Mouse (Mus musculus): ENCODE measurements around the gene Prss32.

DNA sequence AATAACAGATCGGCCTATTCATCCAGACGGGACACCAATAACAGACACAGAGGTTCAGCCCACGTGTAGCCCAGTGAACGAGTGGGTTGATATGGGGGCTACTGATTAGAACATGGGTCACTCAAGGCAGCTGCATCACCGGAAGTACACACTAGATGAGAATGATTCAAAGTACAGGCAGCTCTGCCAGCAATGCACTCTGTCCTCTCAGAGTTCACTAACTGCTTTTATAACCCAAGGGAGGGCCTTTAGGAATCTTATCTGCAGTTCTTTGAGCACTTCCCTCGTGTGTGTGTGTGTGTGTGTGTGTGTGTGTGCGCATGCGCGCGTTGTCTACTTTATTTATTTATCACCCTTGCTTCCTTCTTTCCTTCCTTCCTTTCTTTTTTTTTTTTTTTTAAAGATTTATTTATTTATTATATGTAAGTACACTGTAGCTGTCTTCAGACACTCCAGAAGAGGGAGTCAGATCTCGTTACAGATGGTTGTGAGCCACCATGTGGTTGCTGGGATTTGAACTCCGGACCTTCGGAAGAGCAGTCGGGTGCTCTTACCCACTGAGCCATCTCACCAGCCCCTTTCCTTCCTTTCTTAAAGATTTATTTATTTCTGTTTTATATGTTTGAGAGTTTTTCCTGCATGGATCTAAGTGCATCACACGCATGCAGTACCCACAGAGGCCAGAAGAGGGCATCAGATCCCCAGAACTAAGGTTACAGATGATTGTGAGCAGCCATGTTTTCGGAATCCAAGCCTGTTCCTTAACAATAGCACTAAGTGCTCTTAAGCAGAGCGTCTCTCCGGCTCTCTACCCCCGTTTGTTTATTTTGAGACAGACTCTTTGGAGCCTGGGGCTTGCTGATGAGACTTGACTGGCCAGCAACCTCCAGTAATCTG lies 7.4 kb downstream of the Prss32 start:
- TF ChIP-seq CTCF (IDR thresholded peaks at IDR 0.05; ENCODE audit: extremely low read depth, insufficient read length, insufficient replicate concordance, low read depth, low read length) (peak; percentile 23; the same call in 1 of the 2 replicates), POLR2A (IDR thresholded peaks at IDR 0.05; ENCODE audit: low read depth, low read length) (no peak)
